Mouse (Mus musculus): Measurements from ENCODE around the gene Rcan2.

Rcan2 gene

DNA sequence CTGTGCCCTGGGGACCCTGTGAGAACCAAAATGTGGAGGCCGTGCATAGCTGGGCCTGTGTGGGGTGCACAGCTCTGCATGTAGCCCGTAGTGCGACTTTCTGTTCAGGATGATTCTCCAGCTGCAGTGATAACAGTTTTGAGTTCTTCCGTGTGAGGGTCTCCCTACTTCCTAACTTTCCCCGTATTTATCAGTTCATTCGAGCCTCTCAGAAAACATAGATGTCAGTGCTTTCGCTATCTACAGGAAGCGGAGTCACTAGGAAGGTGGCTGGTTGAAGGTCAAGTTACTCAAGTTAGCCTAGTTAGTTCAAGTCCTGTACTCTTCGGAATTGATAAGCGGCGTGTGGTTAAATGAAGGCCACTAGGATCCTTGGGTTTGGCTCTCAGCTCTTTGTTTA, 130.6 kb downstream of the Rcan2 start:
- no peak for DNase-seq

DNA sequence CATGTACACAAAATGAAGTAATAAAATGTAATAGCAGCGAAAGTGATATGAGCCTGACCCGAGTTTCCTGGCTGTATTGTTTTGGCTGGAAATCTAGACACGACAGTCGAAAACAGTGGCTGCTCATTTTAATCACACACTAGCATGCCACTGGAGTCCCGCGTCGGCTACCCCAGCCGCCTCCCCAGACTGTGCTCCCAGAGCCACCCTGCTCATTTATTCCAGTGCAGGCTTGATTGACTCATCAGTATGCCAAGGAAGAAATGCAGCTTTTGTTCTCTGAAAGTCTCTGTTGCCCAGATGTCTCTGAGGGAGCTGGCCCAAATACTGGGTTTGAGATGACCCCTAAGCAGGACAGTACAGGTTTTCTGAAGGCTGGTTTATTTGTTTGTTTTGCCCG, 132.9 kb downstream of the Rcan2 start:
- DNase-seq: no peak

DNA sequence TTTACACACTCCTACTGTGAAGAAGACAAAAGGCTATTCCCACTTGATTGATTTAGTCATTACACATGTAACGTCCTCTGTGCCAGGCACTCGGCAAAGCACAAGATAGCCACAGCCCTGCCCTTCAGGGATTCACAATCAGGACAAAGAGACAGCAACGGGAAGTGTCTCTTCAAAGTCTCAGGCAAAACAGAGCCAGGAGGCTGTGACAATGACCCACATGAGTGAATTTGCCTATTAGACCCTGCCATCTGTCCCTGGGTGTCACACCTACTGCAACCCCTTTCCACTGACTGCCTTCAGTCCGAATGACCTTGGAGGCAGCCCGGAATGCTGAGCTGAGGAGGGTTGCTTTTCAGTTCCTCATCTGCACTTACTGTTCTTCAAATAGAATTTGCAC, 151.1 kb downstream of the Rcan2 start:
- DNase-seq: no peak

DNA sequence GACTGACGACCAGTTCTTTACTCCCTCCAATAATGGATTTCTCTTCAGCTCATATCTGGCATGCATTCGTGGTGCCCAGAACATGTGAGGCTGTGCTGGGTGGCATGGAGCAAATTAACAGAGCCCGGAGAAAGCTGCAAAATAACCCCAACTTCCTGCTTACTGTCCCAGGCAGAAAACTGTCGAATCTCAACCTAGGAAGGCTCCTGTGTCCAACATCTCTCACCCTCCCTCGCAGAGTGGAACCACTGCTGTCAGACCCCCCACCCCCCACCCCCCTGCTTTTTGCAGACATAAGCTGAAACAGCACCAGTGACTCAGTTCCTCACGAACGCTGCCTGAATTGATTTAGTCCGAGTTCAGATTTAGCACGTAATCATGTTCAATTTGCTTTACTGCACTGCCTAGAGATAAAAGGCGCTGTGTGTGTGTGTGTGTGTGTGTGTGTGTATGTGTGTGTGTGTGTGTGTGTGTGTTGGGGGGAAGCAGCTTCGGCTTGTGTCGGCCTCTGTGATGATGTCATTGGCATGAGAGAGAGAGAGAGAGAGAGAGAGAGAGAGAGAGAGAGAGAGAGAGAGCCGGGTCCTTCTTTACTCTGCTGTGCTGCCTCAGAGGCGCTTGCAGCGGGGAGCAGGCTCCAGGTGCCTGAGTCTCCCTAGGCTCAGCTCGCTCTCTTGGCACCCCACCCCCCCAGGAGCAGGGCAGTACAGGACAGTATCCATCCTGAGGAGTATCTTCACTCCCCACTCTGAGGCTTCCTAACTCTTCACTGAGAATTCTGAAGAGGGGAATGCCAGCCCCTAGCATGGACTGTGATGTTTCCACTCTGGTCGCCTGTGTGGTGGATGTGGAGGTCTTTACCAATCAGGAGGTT, 151.7 kb downstream of the Rcan2 start:
- DNase-seq: peak; percentile 8

DNA sequence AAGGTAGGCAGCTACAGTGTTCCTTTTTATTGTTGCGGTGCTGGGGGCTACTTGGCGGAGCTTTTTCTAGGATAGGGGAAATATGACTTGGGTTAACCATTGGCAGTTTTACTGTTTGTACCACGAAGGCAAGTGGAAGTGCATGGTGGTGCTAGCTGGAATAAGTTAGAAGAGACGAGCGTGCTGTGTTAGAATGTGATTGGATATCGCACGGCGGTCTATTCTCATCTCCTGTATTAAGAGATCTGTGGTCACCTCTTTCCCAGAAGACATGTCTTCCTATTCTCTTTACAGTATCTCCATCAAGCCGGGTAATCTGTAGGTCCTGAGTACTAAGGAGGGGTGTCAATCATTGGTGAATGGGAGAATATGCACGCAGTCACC, 152.4 kb downstream of the Rcan2 start:
- DNase-seq: no peak

DNA sequence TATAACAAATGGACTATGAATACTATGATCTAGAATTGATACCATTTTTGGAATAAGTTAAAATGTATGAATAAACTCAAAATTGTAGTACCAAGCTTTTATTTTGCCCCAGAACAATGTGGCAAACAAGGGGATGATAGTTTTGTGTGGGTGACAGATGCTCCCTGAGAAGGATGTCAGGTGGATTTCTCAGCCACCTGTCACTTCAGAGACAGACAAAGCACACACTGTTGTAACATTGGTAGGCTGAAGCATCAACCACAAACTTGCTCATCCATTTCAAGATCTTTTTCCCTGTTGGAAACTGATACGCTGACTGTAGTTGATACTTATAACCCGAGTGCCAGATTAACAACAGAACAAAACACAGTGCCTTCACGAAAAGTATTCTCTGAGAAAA, 158.6 kb downstream of the Rcan2 start:
- no peak for DNase-seq

- DNase-seq: no peak
Measured at GRCm38 (mm10) chr17:43969943-43970342, 168.8 kb downstream of the Rcan2 start.

DNA sequence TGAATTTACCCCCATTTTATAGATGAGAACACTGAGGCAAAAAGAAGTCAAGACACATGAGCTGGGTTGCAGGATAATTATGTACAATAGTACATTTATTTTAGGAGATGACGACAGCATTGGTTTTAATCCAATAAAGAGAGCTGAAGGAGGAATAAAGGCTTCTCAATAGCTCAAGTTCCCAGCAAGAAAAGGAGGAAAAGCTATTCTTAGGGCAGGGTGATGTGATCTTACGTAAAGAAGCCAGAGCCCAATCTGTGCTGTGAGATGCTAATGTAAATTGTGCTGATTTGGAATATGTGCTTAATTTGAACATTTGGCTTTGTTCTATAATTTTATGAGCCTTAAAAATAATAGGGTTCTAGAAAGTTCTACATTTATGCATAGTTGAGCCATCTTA, 176.4 kb downstream of the Rcan2 start:
- DNase-seq: no peak

- no peak for DNase-seq
Measured at GRCm38 (mm10) chr17:43979925-43980324, 178.8 kb downstream of the Rcan2 start.

DNA sequence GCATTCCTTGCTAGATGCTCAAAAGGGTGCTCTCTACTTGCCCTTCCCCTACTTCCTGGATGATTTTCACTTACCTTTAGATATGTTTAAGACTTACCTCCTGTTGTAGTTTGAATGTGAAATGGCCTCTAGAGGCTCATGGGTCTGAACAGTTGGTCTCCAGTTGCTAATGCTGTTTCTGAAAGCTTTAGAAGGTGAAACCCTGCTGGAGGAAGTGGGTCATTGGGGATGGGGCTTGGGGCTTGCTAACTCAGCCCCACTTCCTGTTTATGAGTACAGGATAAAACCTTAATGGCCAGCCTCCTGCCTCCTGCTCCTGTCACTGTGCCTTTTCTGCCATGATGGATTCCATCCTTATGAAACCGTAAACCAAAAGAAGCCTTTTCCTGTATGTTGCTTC, 181.4 kb downstream of the Rcan2 start:
- no peak for DNase-seq

GRCm38 (mm10) chr17:43989334-43989945, 188.3 kb downstream of the Rcan2 start:
- DNase-seq: peak; percentile 10

GRCm38 (mm10) chr17:43990957-43991383, 189.8 kb downstream of the Rcan2 start:
- DNase-seq: no peak

- DNase-seq: no peak
Measured at GRCm38 (mm10) chr17:43994080-43994479, 192.9 kb downstream of the Rcan2 start.

DNA sequence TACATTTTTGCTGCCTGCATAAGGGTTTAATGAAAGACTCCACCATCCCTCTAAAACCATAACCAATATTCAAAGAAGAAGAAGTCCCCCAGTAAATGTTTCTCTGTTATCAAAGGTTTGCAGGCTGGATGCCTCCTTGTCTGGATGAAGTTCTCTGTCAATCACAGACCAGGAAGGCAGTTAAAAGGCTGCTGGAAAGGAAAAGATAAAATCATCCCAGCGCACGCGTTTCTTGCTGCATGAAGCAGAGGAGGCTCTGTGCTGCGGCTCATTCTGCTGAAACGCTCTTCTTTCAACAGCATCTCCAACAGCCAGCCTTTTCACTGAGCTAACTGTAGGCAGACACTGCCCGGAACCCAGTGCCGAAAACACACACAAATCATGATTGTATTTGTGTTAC, 196.4 kb downstream of the Rcan2 start:
- no peak for DNase-seq

GRCm38 (mm10) chr17:43998095-43998494, 196.9 kb downstream of the Rcan2 start:
- DNase-seq: no peak

- DNase-seq: no peak
Measured at GRCm38 (mm10) chr17:44004401-44004800, 203.2 kb downstream of the Rcan2 start.

GRCm38 (mm10) chr17:44007411-44007810, 206.3 kb downstream of the Rcan2 start:
- no peak for DNase-seq

DNA sequence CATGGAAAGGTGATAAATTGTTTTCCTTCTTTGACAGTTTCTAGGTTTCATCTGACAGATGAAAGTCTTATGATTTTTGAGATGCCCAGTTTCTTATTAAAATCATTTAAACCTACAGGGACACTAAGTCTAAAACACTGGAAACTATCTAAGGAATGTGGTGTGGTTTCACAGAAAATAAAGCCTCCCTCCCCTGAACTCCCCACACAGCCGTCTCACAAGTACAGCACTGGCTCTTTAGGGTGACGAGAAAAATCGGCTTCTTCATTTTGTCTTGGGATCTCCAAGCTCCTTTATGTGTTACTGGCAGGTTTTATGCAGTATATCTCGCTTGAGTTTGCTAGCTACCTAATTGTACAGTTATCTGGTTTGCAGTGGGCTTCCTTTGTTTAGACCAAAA, 210.8 kb downstream of the Rcan2 start:
- DNase-seq: no peak

GRCm38 (mm10) chr17:44013756-44014510, 212.8 kb downstream of the Rcan2 start:
- DNase-seq: no peak

DNA sequence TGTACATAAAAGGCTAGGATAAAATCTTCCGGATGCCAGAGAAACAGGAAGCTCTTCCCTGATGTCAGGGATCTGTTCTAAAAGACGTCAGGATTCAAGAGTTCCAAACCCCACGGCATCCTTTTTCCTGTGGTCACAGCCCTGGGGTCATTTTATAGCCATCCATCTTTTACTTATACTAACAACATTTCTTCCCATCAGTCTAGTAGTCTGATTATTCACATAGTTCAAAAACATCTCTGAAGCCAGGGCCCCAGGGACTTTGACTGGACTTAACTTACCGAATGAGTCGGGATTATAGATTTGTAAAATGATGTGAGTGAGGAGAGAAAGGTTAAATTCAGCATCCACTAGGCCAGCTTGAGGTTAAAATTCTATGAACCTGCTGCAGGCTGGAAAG, 215.2 kb downstream of the Rcan2 start:
- DNase-seq: no peak

GRCm38 (mm10) chr17:44020707-44021220, 219.6 kb downstream of the Rcan2 start:
- DNase-seq: no peak

- no peak for DNase-seq
Measured at GRCm38 (mm10) chr17:44023842-44024241, 222.7 kb downstream of the Rcan2 start.

- DNase-seq: no peak
Measured at GRCm38 (mm10) chr17:44025011-44025410, 223.9 kb downstream of the Rcan2 start.

GRCm38 (mm10) chr17:44025935-44026334, 224.8 kb downstream of the Rcan2 start:
- no peak for DNase-seq
